Mouse (Mus musculus): Measurements from ENCODE around the gene Rad51d. TPM values are rescaled to one million over a fixed set of nuclear protein-coding genes. Genes with fewer than 3 reads are reported as not detected.
"Not testable (repeated sequence)": the region's sequence is repeated elsewhere in the genome, so short reads cannot be mapped to it uniquely, and the experiment has no call there.

Rad51d gene
- total and polyA plus RNA-seq, 3 experiments: 15.0 to 35.5 (median 33.3) TPM

- H3K9me3 ChIP-seq (replicated peaks; ENCODE audit: low read length): peaks cover 40% of the 10 kb centered on the region
- no peaks in the 10 kb centered on the region for H3K79me2 ChIP-seq (replicated peaks; ENCODE audit: control insufficient read depth, extremely low read depth, insufficient read depth, poor library complexity, severe bottlenecking)
- H3K27me3 ChIP-seq (replicated peaks): no peaks in the 10 kb centered on the region
- H3K4me2 ChIP-seq (ENCODE audit: insufficient read depth, low read depth, poor library complexity, severe bottlenecking): no peak overlapping the region
- H3K27ac ChIP-seq (ENCODE audit: insufficient read depth, low read depth): no peak overlapping the region
- H3K9ac ChIP-seq (ENCODE audit: insufficient read depth, low read depth): no peak overlapping the region
- H3K36me3 ChIP-seq (replicated peaks in 1 of 2; ENCODE audit: control insufficient read depth in 1 of 2, insufficient read depth in 1 of 2, low read length in 1 of 2): no peaks in the 10 kb centered on the region
- dilution Hi-C loops (cut with MboI; ENCODE audit: extremely low pct_ligation_motif_present, extremely low pct_unique_long_range_greater_than_20kb, low sequenced_read_pairs): no loop called here
- in situ Hi-C loops (cut with MboI; ENCODE audit: low pct_ligation_motif_present, low pct_unique_long_range_greater_than_20kb, low sequenced_read_pairs): no loop called here
- no peaks in the 10 kb centered on the region for H3K4me1 ChIP-seq (ENCODE audit: control insufficient read depth in 1 of 2, insufficient read depth in 2 of 2)
- H3K4me3 ChIP-seq (replicated peaks in 1 of 3; ENCODE audit: low read depth in 2 of 3, low read length in 2 of 3, poor library complexity in 1 of 3): no peak overlapping the region
- TF ChIP-seq CTCF (conservative IDR thresholded peaks at IDR 0.05 in 1 of 2, IDR thresholded peaks at IDR 0.05 in 1 of 2; ENCODE audit: low read depth in 2 of 2, low read length in 2 of 2) (no peak), MAX (IDR thresholded peaks at IDR 0.05; ENCODE audit: low read length) (no peak), NRF1 (IDR thresholded peaks at IDR 0.05; ENCODE audit: low read depth, low read length) (no peak)
- DNase-seq (ENCODE audit: extremely low read depth): no peak
These were observed 38.7 kb upstream of the Rad51d start for GRCm38 (mm10) chr11:82928897-82929632.

DNA sequence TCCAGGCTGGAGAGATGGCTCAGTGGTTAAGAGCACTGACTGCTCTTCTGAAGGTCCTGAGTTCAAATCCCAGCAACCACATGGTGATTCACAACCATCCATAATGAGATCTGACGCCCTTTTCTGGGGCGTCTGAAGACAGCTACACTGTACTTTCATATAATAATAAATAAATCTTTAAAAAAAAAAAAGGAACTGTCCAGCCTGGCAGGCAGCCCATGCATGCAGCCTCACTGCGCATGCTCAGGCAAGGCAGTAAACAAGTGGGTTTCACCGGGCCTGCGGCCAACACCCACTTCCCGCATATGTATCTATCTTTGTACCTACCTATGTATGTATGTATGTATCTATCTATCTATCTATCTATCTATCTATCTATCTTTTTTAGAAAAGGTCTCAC, 33.5 kb upstream of the Rad51d start:
- H3K4me2 ChIP-seq (ENCODE audit: insufficient read depth, low read depth, poor library complexity, severe bottlenecking); H3K9ac ChIP-seq (ENCODE audit: insufficient read depth, low read depth); H3K27ac ChIP-seq (ENCODE audit: insufficient read depth, low read depth); H3K36me3 ChIP-seq (replicated peaks in 1 of 2; ENCODE audit: control insufficient read depth in 1 of 2, insufficient read depth in 1 of 2, low read length in 1 of 2); dilution Hi-C loops (cut with MboI; ENCODE audit: extremely low pct_ligation_motif_present, extremely low pct_unique_long_range_greater_than_20kb, low sequenced_read_pairs); H3K4me3 ChIP-seq (replicated peaks in 1 of 3; ENCODE audit: low read depth in 2 of 3, low read length in 2 of 3, poor library complexity in 1 of 3); DNase-seq (ENCODE audit: extremely low read depth); H3K79me2 ChIP-seq (replicated peaks; ENCODE audit: control insufficient read depth, extremely low read depth, insufficient read depth, poor library complexity, severe bottlenecking); H3K27me3 ChIP-seq (replicated peaks): not testable (repeated sequence)
- Histone ChIP-seq H3K9me3 (replicated peaks; ENCODE audit: low read length) (peaks cover 12% of the 10 kb centered on the region), H3K4me1 (ENCODE audit: control insufficient read depth in 1 of 2, insufficient read depth in 2 of 2) (peaks cover 9 to 26% of the 10 kb centered on the region in 2 experiments)
- in situ Hi-C loops (cut with MboI; ENCODE audit: low pct_ligation_motif_present, low pct_unique_long_range_greater_than_20kb, low sequenced_read_pairs): loop anchor here (25.0 kb wide), 2 partner anchors 263 to 488 kb away; partner anchors contain the start of genes Rasl10b, Slfn3 and Slfn4

DNA sequence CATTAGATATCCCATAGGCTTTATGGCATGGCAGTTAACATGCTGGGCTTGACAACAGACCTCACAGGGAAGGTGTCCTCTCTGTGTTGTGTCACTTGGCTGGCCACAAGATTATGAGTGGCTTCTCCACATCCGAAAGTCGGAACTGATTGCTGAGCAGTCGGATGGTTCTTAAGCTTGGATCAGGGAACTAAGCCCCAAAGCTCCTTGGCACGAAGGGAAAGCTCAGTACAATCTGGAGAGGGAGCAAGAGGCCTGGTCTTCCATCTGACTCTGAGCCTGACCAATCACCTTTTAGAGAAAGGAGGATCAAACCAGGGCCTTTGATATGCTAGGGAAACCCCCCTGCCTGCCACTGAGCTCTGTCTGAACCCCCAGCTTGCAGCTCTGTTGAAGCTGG, 31.3 kb upstream of the Rad51d start:
- no peak for TF ChIP-seq NRF1 (IDR thresholded peaks at IDR 0.05; ENCODE audit: low read depth, low read length)
- TF ChIP-seq ZKSCAN1 (IDR thresholded peaks at IDR 0.05; ENCODE audit: borderline replicate concordance, low read depth, low read length): no peak
- no peak for TF ChIP-seq NELFE (IDR thresholded peaks at IDR 0.05; ENCODE audit: low read depth, low read length)
- no peak for TF ChIP-seq IRF4 (IDR thresholded peaks at IDR 0.05; ENCODE audit: low read depth, low read length)
- no peak for TF ChIP-seq ZMIZ1 (IDR thresholded peaks at IDR 0.05; ENCODE audit: low read depth, low read length)
- no peak for TF ChIP-seq CHD2 (IDR thresholded peaks at IDR 0.05; ENCODE audit: low read length)
- no peak for TF ChIP-seq ELF1 (IDR thresholded peaks at IDR 0.05; ENCODE audit: low read depth, low read length)
- TF ChIP-seq MXI1 (IDR thresholded peaks at IDR 0.05; ENCODE audit: low read depth, low read length): no peak
- no peak for TF ChIP-seq JUND (conservative IDR thresholded peaks at IDR 0.05; ENCODE audit: low read depth, low read length)
- no peak for TF ChIP-seq TBP (conservative IDR thresholded peaks at IDR 0.05; ENCODE audit: low read depth, low read length)
- no peak for TF ChIP-seq MAFK (IDR thresholded peaks at IDR 0.05; ENCODE audit: insufficient replicate concordance, low read length)
- no peak for TF ChIP-seq MEF2A (IDR thresholded peaks at IDR 0.05; ENCODE audit: borderline replicate concordance, low read depth, low read length)
- no peaks in the 10 kb centered on the region for H3K79me2 ChIP-seq (replicated peaks; ENCODE audit: control insufficient read depth, extremely low read depth, insufficient read depth, poor library complexity, severe bottlenecking)
- H3K9ac ChIP-seq (ENCODE audit: insufficient read depth, low read depth): no peak overlapping the region
- no peaks in the 10 kb centered on the region for H3K27me3 ChIP-seq (replicated peaks)
- no peak for DNase-seq (ENCODE audit: extremely low read depth)
- dilution Hi-C loops (cut with MboI; ENCODE audit: extremely low pct_ligation_motif_present, extremely low pct_unique_long_range_greater_than_20kb, low sequenced_read_pairs) (no loop called here), in situ Hi-C loops (cut with MboI; ENCODE audit: low pct_ligation_motif_present, low pct_unique_long_range_greater_than_20kb, low sequenced_read_pairs) (loop anchor here (25.0 kb wide), 2 partner anchors 266 to 491 kb away; partner anchors contain the start of genes Rasl10b, Slfn3 and Slfn4)
- H3K4me1 ChIP-seq (ENCODE audit: control insufficient read depth in 1 of 2, insufficient read depth in 2 of 2): peaks cover 11 to 30% of the 10 kb centered on the region in 2 experiments
- no peaks in the 10 kb centered on the region for H3K9me3 ChIP-seq (replicated peaks; ENCODE audit: low read length)
- H3K27ac ChIP-seq (ENCODE audit: insufficient read depth, low read depth): no peak overlapping the region
- H3K36me3 ChIP-seq (replicated peaks in 1 of 2; ENCODE audit: control insufficient read depth in 1 of 2, insufficient read depth in 1 of 2, low read length in 1 of 2): no peaks in the 10 kb centered on the region
- no peak overlapping the region for H3K4me2 ChIP-seq (ENCODE audit: insufficient read depth, low read depth, poor library complexity, severe bottlenecking)
- no peak overlapping the region for H3K4me3 ChIP-seq (replicated peaks in 1 of 3; ENCODE audit: low read depth in 2 of 3, low read length in 2 of 3, poor library complexity in 1 of 3)

Measured in CH12.LX (cell line).